Mouse (Mus musculus) cerebellum, postnatal 14 days (tissue): Measurements from ENCODE around the gene Synj2.

Experiments
- DNase-seq, 2 experiments: peaks; one replicate each; pipeline ENCODE4 v3.0.0; 2021; ENCODE audit warnings: mixed read lengths in 2 of 2

Synj2 gene

DNA sequence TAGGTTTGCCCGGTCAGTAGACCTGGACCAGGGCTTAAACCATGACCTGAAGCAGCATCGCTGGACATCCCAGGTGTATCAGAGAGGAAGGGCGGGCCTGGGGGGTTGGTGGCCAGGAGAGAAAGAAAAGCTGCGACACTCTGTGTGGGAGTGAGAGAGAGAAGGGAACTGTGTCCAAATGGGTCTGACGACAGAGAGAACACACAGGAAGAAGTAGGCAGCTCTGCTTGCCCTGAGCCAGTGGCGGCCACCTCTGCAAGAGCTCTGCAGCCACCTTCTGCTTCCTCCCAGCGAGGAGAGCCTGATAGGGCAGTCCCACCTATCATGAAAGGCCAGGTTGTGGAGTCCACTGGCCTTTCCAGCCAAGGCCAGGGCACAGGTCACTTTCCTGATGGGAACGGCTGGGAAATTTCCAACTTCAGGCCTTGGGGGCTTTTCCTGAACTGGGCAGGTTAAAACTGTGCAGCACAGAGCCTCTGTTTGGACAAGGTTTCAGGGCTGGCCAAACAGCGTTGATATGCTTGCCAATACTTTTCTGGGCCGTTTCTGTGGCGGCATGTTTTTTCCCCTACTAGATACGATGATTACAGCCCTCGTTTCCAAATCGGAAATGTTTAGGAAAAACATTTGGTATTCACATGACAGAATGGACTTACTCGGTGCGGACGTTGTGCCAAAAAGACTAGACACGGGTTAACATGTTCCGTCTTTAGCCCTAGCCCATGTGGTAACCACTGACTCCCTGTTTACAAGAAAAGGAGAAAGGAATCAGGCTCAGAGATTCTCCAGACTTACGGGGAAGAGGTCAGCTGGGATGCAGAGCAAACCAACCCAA, 35.4 kb downstream of the Synj2 start:
- no peak for DNase-seq

DNA sequence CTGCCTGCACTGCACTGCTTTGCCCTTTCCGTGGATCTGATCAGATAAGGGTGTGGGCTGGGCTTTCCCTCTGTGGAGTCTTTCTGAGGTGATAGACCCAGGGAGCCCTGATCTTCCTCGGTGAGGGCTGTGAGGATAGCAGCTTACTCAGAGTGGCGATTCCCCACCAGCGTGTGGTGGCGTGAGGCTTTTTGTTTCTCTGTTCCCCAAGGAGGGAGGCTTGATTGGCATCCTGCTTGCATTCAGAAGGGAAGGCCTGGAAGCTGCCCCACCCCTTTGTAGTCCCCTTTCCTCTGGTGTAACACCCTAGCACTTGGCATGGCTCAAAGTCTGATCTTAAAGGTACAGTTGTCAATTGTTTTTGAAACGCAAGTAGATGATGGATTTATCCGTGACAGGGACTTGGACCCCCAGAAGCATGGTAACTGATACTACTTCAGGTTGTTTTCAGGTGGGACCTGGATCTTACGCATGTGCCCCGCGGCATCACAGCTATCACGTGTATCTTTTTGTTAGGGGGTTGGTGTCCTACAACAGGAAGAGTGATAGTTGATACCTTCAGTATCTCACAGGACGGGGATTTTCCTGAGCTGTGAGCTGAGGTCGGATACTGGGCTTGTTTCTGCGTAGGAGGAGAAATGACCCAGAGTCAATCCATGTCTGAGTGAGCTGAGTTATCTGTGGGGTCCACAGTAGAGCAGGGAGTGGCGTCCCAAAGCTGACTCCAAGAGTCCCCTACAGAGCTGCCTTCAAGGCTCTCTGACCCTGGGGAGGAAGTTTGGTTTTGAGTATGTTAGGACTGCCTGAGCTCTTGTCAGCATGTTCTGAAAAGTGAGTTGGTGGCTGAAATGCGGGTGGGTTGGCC, 36.2 kb downstream of the Synj2 start:
- DNase-seq: no peak

DNA sequence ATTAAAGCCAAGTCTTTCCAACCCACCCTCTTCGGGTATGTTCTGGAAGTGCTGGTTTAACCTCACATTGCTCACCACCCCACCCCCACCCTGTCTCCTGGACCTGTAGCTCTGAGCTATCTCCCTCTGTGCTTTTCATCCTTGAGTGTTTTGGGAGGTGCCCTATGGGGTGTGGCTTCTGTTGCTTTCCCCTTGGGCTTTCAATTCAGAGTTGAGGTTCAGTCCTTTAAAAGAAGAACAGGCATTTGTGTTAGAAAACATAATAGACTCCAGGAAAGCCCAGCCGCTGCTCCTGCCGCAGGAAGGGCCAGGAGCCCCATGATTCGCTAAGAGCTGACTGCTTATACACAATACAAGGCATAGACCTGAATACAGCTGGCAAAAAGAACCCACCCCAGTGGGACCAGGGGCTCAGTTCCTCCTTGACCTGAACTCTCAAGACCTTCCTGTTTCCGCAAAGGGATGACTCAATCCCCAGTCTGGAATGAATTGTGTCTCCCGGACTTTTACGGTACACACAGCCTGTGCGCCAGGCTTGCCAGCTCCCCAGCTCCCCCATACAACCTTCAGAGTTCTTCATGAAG, 36.9 kb downstream of the Synj2 start:
- DNase-seq: no peak

DNA sequence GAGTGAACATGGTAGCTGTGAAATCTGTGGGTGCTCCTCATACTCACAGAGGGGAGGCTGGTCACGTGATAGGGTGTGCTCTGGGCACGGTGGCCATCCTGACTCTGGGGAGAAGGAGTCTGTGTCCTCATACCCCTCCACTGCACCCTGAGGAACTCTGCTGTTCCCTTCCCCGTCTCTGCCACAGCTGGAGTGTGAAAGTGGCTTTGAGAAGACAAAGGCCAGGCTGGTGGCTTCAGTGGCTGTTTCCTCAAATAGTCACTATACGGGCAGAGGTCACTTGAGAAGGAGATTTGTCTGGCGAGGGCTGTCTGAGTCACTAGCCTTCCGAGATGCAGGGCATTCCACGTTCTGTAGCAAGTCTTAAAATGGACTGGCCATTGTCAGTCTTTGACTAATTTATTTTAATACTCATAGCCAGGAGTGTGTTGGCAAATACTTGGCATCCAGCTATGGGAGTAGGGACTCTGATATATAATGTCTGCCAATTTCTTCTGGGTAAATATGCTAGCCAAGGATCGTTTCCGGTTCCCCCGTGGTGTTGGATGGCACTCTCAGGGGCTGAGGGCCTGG, 37.5 kb downstream of the Synj2 start:
- peak in 1 of 2 experiments; percentile 37 for DNase-seq

DNA sequence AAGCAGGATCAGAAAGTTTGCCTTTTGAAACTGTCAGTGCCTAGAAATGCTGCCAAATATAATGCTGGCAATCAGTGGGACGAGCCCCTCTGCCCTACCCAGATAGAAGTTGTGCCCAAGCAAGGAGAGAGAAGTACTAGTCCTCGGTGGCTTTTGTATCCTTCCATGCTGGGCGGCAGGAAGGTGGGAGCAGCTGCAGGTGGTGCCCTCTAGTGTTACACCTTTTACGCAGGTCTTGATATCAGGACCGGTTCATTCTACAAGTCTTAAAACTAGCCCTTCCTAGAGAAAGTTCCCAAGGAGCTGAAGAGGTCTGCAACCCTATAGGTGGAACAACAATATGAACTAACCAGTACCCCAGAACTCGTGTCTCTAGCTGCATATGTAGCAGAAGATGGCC, 39.8 kb downstream of the Synj2 start:
- peak in 1 of 2 experiments; percentile 43 for DNase-seq

DNA sequence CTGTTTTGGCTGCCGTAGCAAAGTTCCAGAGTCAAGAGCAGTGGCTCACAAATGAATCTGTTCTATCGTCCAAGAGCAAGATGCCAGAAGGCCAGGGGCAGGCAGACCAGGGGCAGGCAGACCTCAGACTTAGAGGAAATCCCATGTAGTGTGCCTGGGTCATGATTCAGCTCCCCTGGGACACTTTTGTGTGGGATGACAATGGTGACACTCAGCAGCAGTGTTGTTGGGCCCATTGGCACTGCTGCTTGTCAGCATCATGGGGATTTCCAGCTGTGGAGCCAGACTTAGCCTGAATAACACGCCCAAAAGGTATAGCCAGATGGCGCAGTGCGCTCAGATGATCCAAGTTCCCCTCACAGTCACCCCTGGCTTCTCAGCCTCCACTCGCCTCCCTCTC, 42.1 kb downstream of the Synj2 start:
- no peak for DNase-seq

DNA sequence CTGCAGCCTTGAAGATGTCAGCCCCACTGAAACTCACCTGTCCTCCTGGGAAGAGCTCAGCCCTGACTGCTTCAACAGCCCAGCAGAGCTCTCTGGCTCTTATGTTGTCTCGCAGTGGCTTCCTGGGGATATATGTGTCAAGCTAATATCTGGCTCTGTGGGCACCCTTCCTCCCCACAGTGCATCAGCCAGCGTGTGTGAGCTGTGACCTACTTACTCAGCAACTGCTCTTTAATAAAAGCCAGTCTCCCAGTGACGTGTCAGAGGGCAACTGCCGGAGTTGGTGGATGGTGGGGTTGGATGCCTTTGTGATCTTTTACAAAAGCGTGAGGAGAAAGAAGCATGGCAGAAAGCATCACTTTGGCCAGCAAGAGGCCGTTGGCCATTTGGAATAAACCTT, 42.8 kb downstream of the Synj2 start:
- no peak for DNase-seq

DNA sequence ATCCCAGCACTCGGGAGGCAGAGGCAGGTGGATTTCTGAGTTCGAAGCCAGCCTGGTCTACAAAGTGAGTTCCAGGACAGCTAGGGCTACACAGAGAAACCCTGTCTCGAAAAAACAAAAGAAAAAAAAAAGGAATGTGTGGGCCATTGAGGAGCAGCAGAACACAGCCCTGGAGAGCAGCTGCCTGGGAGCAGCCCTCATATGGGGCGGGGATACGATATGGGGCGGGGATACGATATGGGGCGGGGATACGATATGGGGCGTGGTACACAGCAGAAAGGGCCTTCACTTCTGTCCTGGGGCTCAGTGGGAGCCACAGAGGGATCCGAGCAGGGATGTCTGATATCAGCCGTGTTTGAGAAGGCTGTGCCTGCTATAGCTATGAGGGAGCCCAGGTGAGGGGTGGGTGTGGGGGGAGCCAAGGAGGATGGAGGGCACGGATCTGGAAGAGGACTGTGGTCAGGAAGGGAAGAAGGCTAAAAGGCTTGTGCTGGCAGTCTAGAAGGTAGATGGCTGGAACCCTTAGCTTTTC, 43.7 kb downstream of the Synj2 start:
- no peak for DNase-seq

DNA sequence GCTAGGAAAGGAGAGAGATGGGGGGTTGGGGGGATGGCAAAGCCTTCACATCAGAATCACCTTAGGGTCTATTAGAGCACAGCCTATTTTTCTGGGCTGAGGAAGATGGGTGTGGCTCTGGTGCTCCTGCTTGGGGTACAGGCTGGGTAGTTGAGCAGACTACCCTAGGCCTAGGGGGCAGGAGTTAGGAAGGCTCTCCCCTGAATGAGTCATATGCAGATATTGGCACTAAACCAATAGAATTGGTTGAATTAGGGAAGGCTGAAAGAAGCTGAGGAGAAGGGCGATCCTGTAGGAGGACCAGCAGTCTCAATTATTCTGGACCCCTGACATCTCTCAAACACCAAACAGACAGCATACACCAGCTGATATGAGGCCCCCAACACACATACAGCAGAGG, 44.2 kb downstream of the Synj2 start:
- no peak for DNase-seq

DNA sequence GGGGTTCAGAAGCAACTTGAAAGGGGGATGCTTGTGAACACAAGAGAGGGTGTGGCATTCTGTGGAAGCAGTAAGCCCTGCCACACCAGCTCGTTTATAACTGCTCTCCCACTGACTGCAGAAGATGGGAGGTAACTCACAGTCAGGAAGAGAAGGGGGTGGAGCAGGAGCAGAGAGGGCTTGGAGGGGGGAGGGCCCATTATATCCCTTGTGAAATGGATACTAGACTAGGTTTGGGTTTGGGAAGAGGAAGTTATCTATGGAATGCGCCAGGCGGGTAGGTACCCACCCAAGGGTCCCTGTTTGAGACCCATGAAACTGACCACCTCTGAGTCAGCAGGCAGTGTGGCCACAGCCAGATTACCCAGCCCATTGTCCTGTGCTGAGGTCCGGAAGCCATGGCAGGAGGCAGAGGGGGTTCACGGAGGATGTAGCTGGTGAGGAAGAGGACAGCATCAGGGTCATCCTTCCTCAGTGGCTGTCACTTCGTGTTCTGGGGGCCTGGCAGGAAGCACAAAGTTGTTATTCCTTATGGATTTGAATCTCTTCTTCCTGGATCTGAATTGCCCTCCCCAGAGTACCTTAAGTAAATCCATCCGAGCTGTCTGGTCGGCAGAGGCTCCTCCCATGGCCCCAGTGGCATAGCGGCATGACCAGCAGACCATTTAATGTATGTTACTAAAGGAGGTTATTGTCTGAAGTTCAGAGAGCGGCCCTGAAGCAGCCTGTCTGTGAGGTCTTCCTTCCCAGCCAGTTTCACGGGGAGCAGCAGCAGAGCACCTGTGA, 46.4 kb downstream of the Synj2 start:
- no peak for DNase-seq

DNA sequence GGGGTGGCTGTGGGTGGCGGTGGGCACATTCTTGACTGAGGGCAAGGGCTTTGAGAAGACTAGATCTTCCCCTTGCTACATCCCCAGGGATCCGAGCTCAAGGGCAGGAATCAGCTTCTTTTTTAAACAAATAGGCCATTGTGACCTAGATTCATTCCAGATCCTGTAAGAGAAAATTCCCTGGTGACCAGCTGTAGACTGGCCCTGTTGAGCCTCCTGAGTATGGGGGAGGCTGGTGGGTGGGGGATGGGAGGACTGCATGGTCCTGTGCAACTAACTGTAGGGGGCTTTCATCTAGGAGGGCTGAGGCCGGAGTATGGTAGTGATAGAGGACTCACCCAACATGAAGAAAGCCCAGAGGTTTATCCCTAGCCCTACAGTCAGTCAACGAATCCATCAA, 47.0 kb downstream of the Synj2 start:
- DNase-seq: no peak

DNA sequence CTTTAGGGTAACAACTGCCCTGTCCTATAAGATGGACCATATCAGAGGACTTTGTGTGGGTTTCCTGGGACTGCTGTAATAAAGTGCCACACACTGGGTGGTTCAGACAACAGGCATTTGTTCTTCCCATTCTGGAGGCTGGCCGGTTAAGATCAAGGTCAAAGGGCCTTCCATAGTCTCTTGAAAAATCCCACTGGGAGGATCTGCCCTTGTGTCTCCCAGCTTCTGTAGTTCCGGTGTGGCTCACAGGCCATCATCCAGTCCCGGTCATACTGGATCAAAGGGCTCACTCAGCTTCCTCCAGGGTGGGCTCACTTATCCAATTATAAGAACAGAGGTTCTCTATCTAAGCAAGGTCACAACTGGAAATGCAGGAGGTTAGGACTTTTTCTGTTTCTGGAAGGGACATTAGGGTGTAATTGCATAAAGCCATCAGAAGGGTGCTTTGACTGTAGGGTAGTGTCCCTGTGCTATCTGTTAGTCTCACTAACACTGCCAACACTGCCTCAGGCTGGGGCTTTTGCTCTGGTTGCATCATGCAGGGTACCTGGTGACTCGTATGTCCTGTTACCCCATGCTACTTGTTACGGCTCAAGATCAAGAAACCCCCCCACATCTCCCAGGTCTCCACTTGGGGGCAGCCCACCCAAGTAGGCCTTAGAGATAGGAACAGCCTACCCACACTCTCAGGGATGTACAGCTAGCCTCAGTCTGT, 51.9 kb downstream of the Synj2 start:
- DNase-seq: no peak

DNA sequence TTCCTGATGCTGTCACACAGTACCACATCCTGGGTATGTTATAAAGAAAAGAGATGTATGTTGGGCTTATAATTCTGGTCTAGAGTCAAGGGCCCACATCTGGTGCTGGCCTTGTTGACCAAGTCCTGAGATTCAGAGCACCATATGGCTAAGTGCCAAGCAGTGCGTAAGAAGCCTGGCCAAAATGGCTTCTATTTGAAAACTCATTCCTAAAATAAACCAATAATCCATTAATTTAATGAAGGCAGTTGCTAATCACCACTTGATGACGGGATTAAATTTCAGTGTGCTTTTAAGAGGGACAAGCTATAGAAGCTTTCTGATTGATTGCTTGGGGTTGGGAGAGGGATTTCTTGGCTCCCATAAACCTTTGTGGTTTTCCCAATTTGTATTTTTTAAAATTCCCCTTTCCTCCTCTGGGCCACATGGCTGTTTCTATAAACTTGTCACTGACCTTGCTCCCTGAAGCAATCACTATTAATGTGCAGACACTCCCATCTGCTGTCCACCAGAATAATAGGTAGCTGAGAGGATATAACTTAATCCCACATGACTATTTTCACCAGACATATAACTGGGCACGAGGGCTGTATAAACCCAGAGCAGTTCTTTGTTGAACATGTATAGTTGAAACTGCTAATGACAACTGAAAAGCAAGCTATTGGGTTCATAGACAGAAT, 52.6 kb downstream of the Synj2 start:
- no peak for DNase-seq

DNA sequence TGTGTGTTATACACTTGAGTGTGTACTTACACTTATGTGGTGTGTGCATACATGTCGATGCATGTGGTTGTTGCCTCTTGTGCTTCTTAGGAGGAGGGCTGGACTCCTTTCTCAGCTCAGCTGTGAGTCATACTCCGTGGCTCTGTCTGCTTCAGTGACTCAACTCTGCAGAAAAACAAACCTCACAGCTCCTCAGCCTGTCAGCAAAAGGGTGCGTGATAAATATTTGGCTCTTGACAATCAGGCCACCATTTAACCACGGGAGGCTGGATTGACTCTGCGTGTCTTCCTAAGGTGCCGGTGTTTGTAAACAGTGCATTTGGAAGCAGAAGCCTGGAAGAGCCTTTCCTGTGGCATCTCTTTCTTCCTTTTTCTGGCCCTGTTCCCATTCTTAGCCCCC, 53.5 kb downstream of the Synj2 start:
- no peak for DNase-seq

DNA sequence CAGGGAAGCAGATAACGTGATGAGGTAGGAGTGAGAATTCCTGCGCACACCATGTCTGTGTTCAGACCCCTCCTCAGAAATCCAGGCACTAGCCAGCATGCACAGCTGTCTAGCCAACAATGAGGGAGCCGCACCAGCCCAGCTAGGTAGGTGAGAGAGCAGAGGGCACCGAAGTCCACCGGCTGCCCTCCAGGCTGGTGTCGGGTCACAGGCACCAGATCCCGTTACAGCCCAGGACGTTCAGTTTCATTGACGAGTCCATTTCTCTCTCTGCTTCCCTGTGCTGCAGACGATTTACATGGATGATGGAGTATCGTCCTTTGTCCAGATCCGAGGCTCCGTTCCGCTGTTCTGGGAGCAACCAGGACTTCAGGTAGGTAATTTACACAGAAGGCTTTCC, 55.5 kb downstream of the Synj2 start:
- no peak for DNase-seq

DNA sequence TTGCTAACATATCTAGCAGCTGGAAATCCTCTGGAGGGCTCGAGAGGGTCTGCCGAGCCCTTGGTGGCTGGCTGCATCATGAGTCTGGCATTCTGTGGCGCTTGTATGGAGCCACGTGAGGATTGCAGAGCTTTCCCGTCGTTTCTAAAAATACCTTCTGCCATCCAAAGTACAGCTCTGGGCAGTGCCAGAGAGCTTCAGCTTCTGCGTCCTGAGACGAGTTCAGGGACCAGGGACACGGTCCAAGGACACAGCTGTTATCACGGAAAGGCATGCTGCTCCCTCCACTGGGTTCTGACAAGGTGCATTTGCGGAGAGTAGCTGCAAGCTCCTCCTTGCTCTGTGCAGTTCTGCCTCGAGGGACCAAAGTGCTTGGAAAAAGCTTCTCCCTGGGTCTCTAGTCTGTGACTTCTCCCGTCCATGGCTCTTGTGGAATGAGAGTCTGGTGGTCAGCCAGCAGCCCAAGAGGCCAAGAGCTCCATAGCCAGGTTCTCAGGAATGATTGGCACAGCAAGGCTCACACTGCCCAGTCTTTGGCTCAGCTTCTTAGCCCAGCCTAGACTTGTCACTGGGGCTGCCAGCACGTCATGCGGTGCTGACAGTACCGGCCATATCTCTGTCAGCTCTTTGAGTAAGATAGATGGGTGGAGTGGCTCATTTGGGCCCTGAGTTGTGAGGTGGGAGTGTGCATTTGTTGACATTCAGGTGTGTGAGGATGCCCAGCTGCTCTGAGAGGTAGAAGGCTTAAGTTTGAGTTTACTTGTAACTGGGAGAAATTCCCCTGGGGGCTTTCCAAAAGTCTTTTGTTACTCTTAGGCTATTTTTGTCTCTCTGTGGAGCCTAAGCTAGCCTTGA, 56.5 kb downstream of the Synj2 start:
- peak; percentile 87 to 92 for DNase-seq

DNA sequence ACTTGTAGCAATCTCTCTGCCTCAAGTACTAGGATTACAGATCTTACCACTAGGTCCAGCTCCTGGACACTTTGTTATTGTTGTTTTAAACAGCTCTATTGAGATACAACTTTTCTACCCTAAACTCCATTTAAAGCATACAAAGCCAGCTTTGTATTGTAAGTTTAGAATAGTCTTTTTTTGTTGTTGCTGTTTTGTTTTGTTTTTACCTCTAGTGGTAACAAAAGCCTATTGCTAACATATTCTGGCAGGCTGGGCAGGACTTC, 57.1 kb downstream of the Synj2 start:
- DNase-seq: no peak

DNA sequence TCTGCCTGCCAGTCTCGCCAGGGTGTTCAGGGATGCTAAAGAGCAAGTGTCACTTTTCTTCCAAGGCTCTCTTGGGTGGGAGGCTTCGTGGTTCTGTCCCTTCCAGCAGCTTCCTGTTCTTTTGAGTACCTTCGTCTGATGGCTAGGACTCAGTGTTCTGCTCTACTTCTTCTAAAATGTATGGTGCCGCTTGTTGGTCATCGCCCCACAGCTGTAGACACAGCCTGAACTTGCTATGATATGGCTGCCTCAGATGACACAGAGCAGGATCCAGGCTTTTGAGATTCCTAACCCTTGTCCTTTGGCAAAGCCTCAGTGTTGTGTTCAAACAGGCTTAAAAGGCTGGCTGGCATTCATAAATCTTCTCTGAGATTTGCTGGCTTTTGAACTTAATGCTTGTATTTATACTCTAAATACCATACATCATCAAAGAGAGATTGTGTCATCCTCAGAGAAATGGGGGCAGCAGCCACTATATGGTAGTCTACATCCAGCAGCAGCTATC, 58.0 kb downstream of the Synj2 start:
- DNase-seq: no peak

DNA sequence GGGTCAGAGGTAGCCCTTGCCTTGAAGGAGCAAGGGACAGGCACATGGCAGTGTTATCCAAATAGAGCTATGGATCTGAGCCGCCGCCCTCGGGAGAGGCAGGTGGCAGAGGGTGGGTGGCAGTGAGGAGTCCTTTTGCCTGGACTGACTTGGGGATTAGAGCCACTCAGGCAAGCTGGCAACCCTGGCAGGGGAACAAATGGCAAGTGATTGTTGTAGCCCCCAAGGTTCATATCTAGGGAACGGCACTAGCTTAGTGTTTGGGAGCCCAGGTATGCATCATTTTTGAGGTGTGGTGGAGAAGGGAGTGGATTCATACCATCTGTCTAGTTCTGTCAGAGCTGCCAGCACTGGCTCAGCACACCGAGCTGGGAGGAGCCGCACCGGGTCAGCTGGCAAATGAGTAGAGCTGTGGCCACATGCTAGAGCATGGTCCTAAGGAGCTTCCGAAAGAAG, 59.8 kb downstream of the Synj2 start:
- peak; percentile 86 to 89 for DNase-seq

DNA sequence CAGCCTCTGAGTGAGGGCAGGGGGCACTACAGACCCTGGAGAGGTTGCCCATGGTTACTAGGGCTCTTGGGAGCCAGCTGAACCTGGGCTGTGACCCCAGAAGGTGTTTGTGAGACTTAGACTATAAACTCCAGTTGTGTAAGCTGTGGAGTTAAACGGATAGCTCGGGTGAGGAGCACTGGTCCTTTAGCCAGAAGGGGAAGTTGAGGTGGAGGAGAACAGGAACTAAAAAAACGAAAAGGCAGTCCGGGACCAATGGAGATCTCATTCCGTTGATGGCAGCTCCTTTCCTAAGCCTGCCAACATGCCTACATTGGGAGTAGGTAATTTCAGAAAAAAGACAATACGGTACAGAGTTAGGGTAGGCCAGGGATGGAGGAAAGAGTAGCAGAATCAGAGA, 60.3 kb downstream of the Synj2 start:
- no peak for DNase-seq
